ENCODE assay signal across 9 mouse cellular contexts in genomic region chr14:79124643-79125042, GRCm38 (mm10).
A peak's percentile ranks its signal among the peaks of the same experiment; 100 is the strongest.
DNase-seq lines count a peak whose midpoint lies in the region; ATAC-seq lines count a peak whose summit lies in the region.
"Had no signal": no experiment of that assay in that cellular context is flagged by ENCODE, and none has a peak within 500 bp of the region (broad histone marks: within the 10 kb centered on the region; RNA-seq: fewer than 3 reads in every experiment).

No protein-coding gene starts in this region.

- no peaks in the 10 kb centered on the region for H3K36me3 ChIP-seq in hindbrain, embryonic 11.5 days (ENCODE audit: control insufficient read depth, insufficient read depth, low read length)
- H3K36me3 ChIP-seq in limb, embryonic 13.5 days, result no peaks in the 10 kb centered on the region

- no peak overlapping the region for H3K27ac ChIP-seq in hindbrain, embryonic 11.5 days (ENCODE audit: low read depth, low read length)
- H3K27ac ChIP-seq in limb, embryonic 13.5 days, result no peak overlapping the region

- H3K9ac ChIP-seq in hindbrain, embryonic 11.5 days (ENCODE audit: low read depth, low read length), result no peak overlapping the region
- no peak overlapping the region for H3K9ac ChIP-seq in limb, embryonic 13.5 days

- DNase-seq in adrenal gland, adult 18-20 months (ENCODE audit: low spot score in 2 of 2), result peak; percentile 41 to 49
- DNase-seq in adrenal gland, adult 8-10 months, result no peak
- peak; percentile 18 to 34 for DNase-seq in spleen, postnatal 36 days (ENCODE audit: low spot score in 2 of 2)
- DNase-seq in spleen, postnatal 4 days (ENCODE audit: low spot score in 2 of 2), result no peak
- DNase-seq in hindbrain, embryonic 11.5 days (ENCODE audit: low spot score), result peak; percentile 61

- H3K4me2 ChIP-seq in hindbrain, embryonic 11.5 days (replicated peaks; ENCODE audit: low read depth, low read length), result no peak overlapping the region
- H3K4me2 ChIP-seq in limb, embryonic 13.5 days (replicated peaks), result no peak overlapping the region

- H3K4me3 ChIP-seq in hindbrain, embryonic 11.5 days (ENCODE audit: low read depth, low read length), result no peak overlapping the region
- H3K4me3 ChIP-seq in limb, embryonic 13.5 days, result no peak overlapping the region
- H3K4me3 ChIP-seq: myocyte had no signal

- no peaks in the 10 kb centered on the region for H3K9me3 ChIP-seq in hindbrain, embryonic 11.5 days (ENCODE audit: control insufficient read depth, low read length)
- H3K9me3 ChIP-seq in limb, embryonic 13.5 days, result no peaks in the 10 kb centered on the region

- ATAC-seq in common myeloid progenitor, adult 5-6 weeks (replicated peaks; ENCODE audit: low read depth, poor library complexity, severe bottlenecking), result peak; percentile 43; the same call in 1 of the 2 replicates
- ATAC-seq in hindbrain, embryonic 11.5 days (ENCODE audit: low FRiP score), result no peak
- peak; percentile 57; the same call in 1 of the 2 replicates for ATAC-seq in limb, embryonic 13.5 days (ENCODE audit: low FRiP score, low read depth)
- ATAC-seq in neutrophil, adult 5-6 weeks (ENCODE audit: extremely low read depth, insufficient number of reproducible peaks, low FRiP score, poor library complexity, severe bottlenecking), result peak; percentile 67; the same call in 1 of the 2 replicates

- no peaks in the 10 kb centered on the region for H3K27me3 ChIP-seq in hindbrain, embryonic 11.5 days (ENCODE audit: control insufficient read depth, insufficient read depth, low read length)
- no peaks in the 10 kb centered on the region for H3K27me3 ChIP-seq in limb, embryonic 13.5 days

- WGBS in hindbrain, embryonic 11.5 days, result 43% methylated on average over 5 of the region's 5 CpGs
- 51% methylated on average over 5 of the region's 5 CpGs for WGBS in limb, embryonic 13.5 days

- no peaks in the 10 kb centered on the region for H3K4me1 ChIP-seq in hindbrain, embryonic 11.5 days (replicated peaks; ENCODE audit: control insufficient read depth, insufficient read depth, low read length)
- H3K4me1 ChIP-seq in limb, embryonic 13.5 days, result 0 out of 2 replicates have a peak, but pooled peaks cover 6% of the 10 kb centered on the region

Comparison
In these comparisons a context has a peak if more than half of its experiments do, and no peak if none do; other contexts are left out.
1. DNase-seq: peak in adrenal gland, adult 18-20 months (2 of 2), spleen, postnatal 36 days (2 of 2) and hindbrain, embryonic 11.5 days (single experiment); none in adrenal gland, adult 8-10 months (single experiment) and spleen, postnatal 4 days (0 of 2).